Mouse (Mus musculus): ENCODE results near the gene Wt1. TPM values are rescaled to one million over a fixed set of nuclear protein-coding genes. Genes with fewer than 3 reads are reported as not detected.

Gene Wt1
- polyA plus RNA-seq, 1 experiment from 2014 or later: 1.1 TPM

DNA sequence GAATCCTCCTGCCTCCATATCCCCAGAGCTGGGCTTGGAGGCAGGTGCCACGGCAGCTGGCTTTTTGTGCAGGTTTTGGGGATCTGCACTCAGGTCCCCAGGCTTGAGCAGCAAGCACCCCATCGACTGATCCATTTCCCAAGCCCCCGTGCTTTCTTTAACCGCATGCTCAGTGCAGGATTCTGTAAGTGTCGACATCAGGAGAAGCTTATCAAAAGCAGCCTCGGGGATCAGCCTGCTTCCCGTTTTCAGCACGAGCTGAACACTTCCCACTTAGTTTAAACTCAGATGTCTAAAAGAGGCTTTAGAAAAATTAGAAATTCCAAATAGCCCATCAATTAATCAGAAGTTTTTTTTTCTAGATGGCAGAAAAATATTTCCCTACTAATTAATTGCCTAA lies 93.3 kb downstream of the Wt1 start:
- ATAC-seq (ENCODE audit: low read depth): no peak
- Histone ChIP-seq H3K9ac (ENCODE audit: low read depth, low read length) (no peak overlapping the region), H3K4me2 (ENCODE audit: low read depth, low read length) (no peak overlapping the region), H3K4me3 (ENCODE audit: low read depth, low read length) (no peak overlapping the region), H3K4me1 (ENCODE audit: control insufficient read depth, low read depth, low read length) (no peaks in the 10 kb centered on the region), H3K36me3 (ENCODE audit: control insufficient read depth, insufficient read depth) (no peaks in the 10 kb centered on the region), H3K27me3 (ENCODE audit: control insufficient read depth, insufficient read depth, low read depth, low read length) (no peaks in the 10 kb centered on the region), H3K9me3 (replicated peaks; ENCODE audit: control insufficient read depth, low read length) (no peaks in the 10 kb centered on the region), H3K27ac (ENCODE audit: low read length) (no peak overlapping the region)
- 27% methylated on average over 8 of the region's 8 CpGs for WGBS (ENCODE audit: insufficient replicate concordance)

DNA sequence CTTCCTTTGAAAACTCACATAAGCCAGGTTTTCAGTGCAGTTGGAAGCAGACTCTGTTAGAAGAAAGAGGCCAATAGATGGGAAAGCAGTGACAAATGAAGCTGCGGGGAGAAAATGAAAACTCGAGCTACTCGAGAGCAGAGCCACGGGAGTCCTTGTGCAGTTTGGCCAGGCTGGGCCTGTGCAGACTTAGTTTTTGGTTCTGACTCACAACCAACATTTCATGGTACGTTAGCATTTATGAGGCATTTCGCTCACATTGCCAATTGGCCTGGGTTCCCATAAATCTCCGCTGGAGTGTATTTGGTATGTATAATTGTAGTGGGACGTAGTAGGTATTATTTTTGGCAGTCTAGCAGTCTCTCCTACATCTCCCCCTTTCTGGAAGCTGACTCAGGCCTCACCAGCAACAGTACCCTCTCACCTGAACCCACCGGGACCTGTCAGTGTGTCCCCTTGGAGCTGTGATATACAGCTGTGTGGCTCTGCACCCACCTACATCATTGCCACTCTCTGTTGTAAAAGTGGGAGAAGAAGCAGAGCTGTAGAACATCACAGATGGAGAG lies 94.5 kb downstream of the Wt1 start:
- no peaks in the 10 kb centered on the region for H3K9me3 ChIP-seq (replicated peaks; ENCODE audit: control insufficient read depth, low read length)
- H3K4me3 ChIP-seq (ENCODE audit: low read depth, low read length): no peak overlapping the region
- H3K36me3 ChIP-seq (ENCODE audit: control insufficient read depth, insufficient read depth): no peaks in the 10 kb centered on the region
- no peak overlapping the region for H3K4me2 ChIP-seq (ENCODE audit: low read depth, low read length)
- WGBS (ENCODE audit: insufficient replicate concordance): 60% methylated on average over 9 of the region's 9 CpGs
- ATAC-seq (ENCODE audit: low read depth): no peak
- no peaks in the 10 kb centered on the region for H3K27me3 ChIP-seq (ENCODE audit: control insufficient read depth, insufficient read depth, low read depth, low read length)
- H3K27ac ChIP-seq (ENCODE audit: low read length): no peak overlapping the region
- no peaks in the 10 kb centered on the region for H3K4me1 ChIP-seq (ENCODE audit: control insufficient read depth, low read depth, low read length)
- no peak overlapping the region for H3K9ac ChIP-seq (ENCODE audit: low read depth, low read length)

Other genes starting within 250 kb of the Wt1 start
- gene Eif3m, start 109.4 kb upstream of the Wt1 start, polyA plus RNA-seq (2015; fragmentation: Nextera tagmentation; extraction: Ambion mirVana): 110 and 126 TPM in 2 replicates
- gene Gm11060, start 34.5 kb upstream of the Wt1 start, polyA plus RNA-seq (2015; fragmentation: Nextera tagmentation; extraction: Ambion mirVana): not detected in 2 replicates
- gene Them7, start 97.8 kb downstream of the Wt1 start, polyA plus RNA-seq (2015; fragmentation: Nextera tagmentation; extraction: Ambion mirVana): 1.3 and 2.4 TPM in 2 replicates